Mouse (Mus musculus) liver, embryonic 14.5 days (tissue): ENCODE data around the gene Pan2.

ENCODE experiments used
- CTCF ChIP-seq: IDR thresholded peaks from 2 replicates; pipeline ENCODE4 v1.5.1; 2016; ENCODE audit warnings: antibody characterized with exemption, low read depth, control low read depth
- EP300 ChIP-seq: IDR thresholded peaks from 2 replicates; pipeline ENCODE4 v1.6.1; 2016; ENCODE audit warnings: antibody characterized with exemption, low read depth

- TF ChIP-seq CTCF (no peak), EP300 (no peak)
Measured at GRCm38 (mm10) chr10:128361836-128362235, 58.7 kb downstream of the Pan2 start.
